Mouse (Mus musculus): ENCODE data around the gene Tll2. TPM values are rescaled to one million over a fixed set of nuclear protein-coding genes. Genes with fewer than 3 reads are reported as not detected.
A peak's percentile ranks its signal among the peaks of the same experiment; 100 is the strongest.

The Tll2 gene
- 0.18 TPM in 1 of 2 replicates, not detected in the other for polyA plus RNA-seq (2014; fragmentation: Nextera tagmentation; extraction: Ambion mirVana)

- Histone ChIP-seq H3K27ac (replicated peaks in 1 of 2; ENCODE audit: control insufficient read depth in 1 of 2, insufficient read depth in 1 of 2, low read depth in 2 of 2, low read length in 2 of 2) (no peak within 1 kb of the TSS), H3K9ac (ENCODE audit: low read length) (peak within 1 kb of the TSS; percentile 65), H3K9me3 (ENCODE audit: control insufficient read depth, low read length) (no peaks in the 10 kb centered on the region), H3K36me3 (ENCODE audit: control insufficient read depth, insufficient read depth, low read length) (peaks cover 13% of the 10 kb centered on the region), H3K27me3 (ENCODE audit: control insufficient read depth, insufficient read depth, low read length) (peaks cover 39% of the 10 kb centered on the region), H3K4me2 (ENCODE audit: low read length) (peak within 1 kb of the TSS; percentile 97), H3K4me3 (ENCODE audit: control insufficient read depth in 1 of 2, insufficient read depth in 1 of 2, low read depth in 1 of 2, low read length in 2 of 2) (peak within 1 kb of the TSS; percentile 46 to 47), H3K4me1 (ENCODE audit: control insufficient read depth in 2 of 2, insufficient read depth in 2 of 2, low read length in 2 of 2) (peaks cover 7 to 15% of the 10 kb centered on the region in 2 experiments)
- WGBS = under 1% methylated on average over 31 of the region's 32 CpGs
- peak; percentile 73 for ATAC-seq (ENCODE audit: insufficient number of reproducible peaks, insufficient read depth, low FRiP score, low read depth)
Measured at GRCm38 (mm10) chr19:41206811-41207344, at the start of gene Tll2. Gene Tll2 (minus strand): TSS chr19:41206835.

DNA sequence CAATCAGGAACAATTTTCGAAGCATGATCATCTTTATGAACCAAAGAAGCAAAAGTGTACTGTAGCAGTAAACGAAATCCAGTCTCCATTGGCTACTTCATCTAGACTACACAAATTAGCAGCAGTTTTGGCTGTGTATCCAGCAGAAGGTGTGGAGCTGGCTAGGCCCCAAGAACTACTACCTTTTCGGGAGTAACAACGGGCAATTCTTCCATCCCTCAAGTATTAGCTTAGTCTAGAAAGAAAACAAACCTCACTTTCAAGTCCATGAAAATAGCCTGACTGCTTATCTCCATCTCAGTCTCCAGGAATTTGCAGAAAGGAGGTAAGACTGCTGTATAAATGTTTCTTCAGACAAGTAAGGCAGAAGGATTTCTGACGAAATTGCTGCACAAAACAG lies 47.9 kb upstream of the Tll2 start:
- Histone ChIP-seq H3K4me1 (ENCODE audit: control insufficient read depth in 2 of 2, insufficient read depth in 2 of 2, low read length in 2 of 2) (peaks cover 2 to 13% of the 10 kb centered on the region in 2 experiments), H3K4me2 (ENCODE audit: low read length) (no peak overlapping the region), H3K36me3 (ENCODE audit: control insufficient read depth, insufficient read depth, low read length) (peaks cover 18% of the 10 kb centered on the region), H3K9me3 (ENCODE audit: control insufficient read depth, low read length) (no peaks in the 10 kb centered on the region), H3K27ac (replicated peaks in 1 of 2; ENCODE audit: control insufficient read depth in 1 of 2, insufficient read depth in 1 of 2, low read depth in 2 of 2, low read length in 2 of 2) (no peak overlapping the region), H3K4me3 (ENCODE audit: control insufficient read depth in 1 of 2, insufficient read depth in 1 of 2, low read depth in 1 of 2, low read length in 2 of 2) (no peak overlapping the region), H3K27me3 (ENCODE audit: control insufficient read depth, insufficient read depth, low read length) (no peaks in the 10 kb centered on the region), H3K9ac (ENCODE audit: low read length) (no peak overlapping the region)
- no peak for ATAC-seq (ENCODE audit: insufficient number of reproducible peaks, insufficient read depth, low FRiP score, low read depth)
- 75% methylated on average over 5 of the region's 5 CpGs for WGBS

DNA sequence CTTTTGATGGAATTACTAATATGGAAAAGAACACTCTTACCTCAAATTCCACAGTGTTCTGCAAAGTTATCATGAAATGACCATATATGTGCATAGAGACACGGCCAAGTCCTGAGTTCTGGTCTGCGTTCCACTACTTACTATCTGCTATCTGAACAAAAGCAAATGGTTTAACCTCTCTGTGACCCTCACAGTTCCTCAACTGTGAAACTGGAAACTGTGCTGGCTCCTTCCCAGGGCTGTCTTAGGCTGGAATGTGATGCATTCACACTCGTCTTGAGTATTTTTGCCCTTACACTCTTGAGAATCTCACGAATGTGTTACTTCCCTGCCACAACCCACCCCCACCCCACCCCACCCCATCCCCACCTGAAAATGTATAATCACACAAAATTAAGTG lies 42.3 kb upstream of the Tll2 start:
- Histone ChIP-seq H3K4me2 (ENCODE audit: low read length) (no peak overlapping the region; the same call in 1 of the 2 replicates), H3K4me3 (ENCODE audit: control insufficient read depth in 1 of 2, insufficient read depth in 1 of 2, low read depth in 1 of 2, low read length in 2 of 2) (no peak overlapping the region), H3K36me3 (ENCODE audit: control insufficient read depth, insufficient read depth, low read length) (peaks cover 41% of the 10 kb centered on the region), H3K9ac (ENCODE audit: low read length) (no peak overlapping the region), H3K27me3 (ENCODE audit: control insufficient read depth, insufficient read depth, low read length) (no peaks in the 10 kb centered on the region), H3K9me3 (ENCODE audit: control insufficient read depth, low read length) (no peaks in the 10 kb centered on the region), H3K27ac (replicated peaks in 1 of 2; ENCODE audit: control insufficient read depth in 1 of 2, insufficient read depth in 1 of 2, low read depth in 2 of 2, low read length in 2 of 2) (peak overlapping the region; percentile 68 to 82; a peak in 3 of 4 replicates), H3K4me1 (ENCODE audit: control insufficient read depth in 2 of 2, insufficient read depth in 2 of 2, low read length in 2 of 2) (peaks cover 8 to 29% of the 10 kb centered on the region in 2 experiments)
- no peak for ATAC-seq (ENCODE audit: insufficient number of reproducible peaks, insufficient read depth, low FRiP score, low read depth)
- 7% methylated on average over 4 of the region's 4 CpGs for WGBS

GRCm38 (mm10) chr19:41248271-41248670 lies 41.6 kb upstream of the Tll2 start:
- Histone ChIP-seq H3K9ac (ENCODE audit: low read length) (no peak overlapping the region), H3K27ac (replicated peaks in 1 of 2; ENCODE audit: control insufficient read depth in 1 of 2, insufficient read depth in 1 of 2, low read depth in 2 of 2, low read length in 2 of 2) (peak overlapping the region in 1 of 2 experiments; percentile 68; a peak in 2 of 4 replicates), H3K27me3 (ENCODE audit: control insufficient read depth, insufficient read depth, low read length) (no peaks in the 10 kb centered on the region), H3K4me3 (ENCODE audit: control insufficient read depth in 1 of 2, insufficient read depth in 1 of 2, low read depth in 1 of 2, low read length in 2 of 2) (no peak overlapping the region), H3K4me2 (ENCODE audit: low read length) (no peak overlapping the region), H3K4me1 (ENCODE audit: control insufficient read depth in 2 of 2, insufficient read depth in 2 of 2, low read length in 2 of 2) (peaks cover 8 to 29% of the 10 kb centered on the region in 2 experiments), H3K36me3 (ENCODE audit: control insufficient read depth, insufficient read depth, low read length) (peaks cover 39% of the 10 kb centered on the region), H3K9me3 (ENCODE audit: control insufficient read depth, low read length) (no peaks in the 10 kb centered on the region)
- WGBS = 74% methylated on average over 3 of the region's 3 CpGs
- ATAC-seq (ENCODE audit: insufficient number of reproducible peaks, insufficient read depth, low FRiP score, low read depth) = no peak

DNA sequence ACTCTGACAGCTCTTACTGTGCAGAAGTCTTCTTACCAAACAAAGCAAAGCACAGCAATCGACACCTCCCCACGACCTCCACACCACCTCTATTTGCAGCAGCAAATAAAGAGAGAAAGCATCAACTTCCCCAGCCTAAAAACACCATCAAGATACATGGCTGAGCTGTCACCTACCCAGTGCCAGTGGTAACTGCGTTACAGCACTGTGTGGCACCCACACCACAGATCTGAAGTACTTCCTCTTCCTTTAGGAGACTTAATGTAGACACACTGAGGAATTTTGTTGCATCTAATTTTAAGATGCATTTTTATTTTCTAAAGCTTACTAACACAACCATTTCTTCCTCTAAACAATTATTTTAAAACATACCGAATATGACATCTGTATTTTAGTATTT lies 39.6 kb upstream of the Tll2 start:
- Histone ChIP-seq H3K27ac (replicated peaks in 1 of 2; ENCODE audit: control insufficient read depth in 1 of 2, insufficient read depth in 1 of 2, low read depth in 2 of 2, low read length in 2 of 2) (0 out of 4 replicates have a peak overlapping the region, but pooled peaks of 1 of the 2 experiments have one; percentile 44), H3K9ac (ENCODE audit: low read length) (no peak overlapping the region)

GRCm38 (mm10) chr19:41244581-41244980 lies 37.9 kb upstream of the Tll2 start:
- H3K9me3 ChIP-seq (ENCODE audit: control insufficient read depth, low read length) = no peaks in the 10 kb centered on the region
- H3K36me3 ChIP-seq (ENCODE audit: control insufficient read depth, insufficient read depth, low read length) = peaks cover 74% of the 10 kb centered on the region
- H3K9ac ChIP-seq (ENCODE audit: low read length) = no peak overlapping the region
- ATAC-seq (ENCODE audit: insufficient number of reproducible peaks, insufficient read depth, low FRiP score, low read depth) = no peak
- H3K4me2 ChIP-seq (ENCODE audit: low read length) = no peak overlapping the region
- peaks cover 6 to 22% of the 10 kb centered on the region in 2 experiments for H3K4me1 ChIP-seq (ENCODE audit: control insufficient read depth in 2 of 2, insufficient read depth in 2 of 2, low read length in 2 of 2)
- no peak overlapping the region for H3K27ac ChIP-seq (replicated peaks in 1 of 2; ENCODE audit: control insufficient read depth in 1 of 2, insufficient read depth in 1 of 2, low read depth in 2 of 2, low read length in 2 of 2)
- H3K27me3 ChIP-seq (ENCODE audit: control insufficient read depth, insufficient read depth, low read length) = no peaks in the 10 kb centered on the region
- H3K4me3 ChIP-seq (ENCODE audit: control insufficient read depth in 1 of 2, insufficient read depth in 1 of 2, low read depth in 1 of 2, low read length in 2 of 2) = no peak overlapping the region
- WGBS = 73% methylated on average over 6 of the region's 6 CpGs

More for the DNA sequence above, 39.6 kb upstream of the Tll2 start:
- Histone ChIP-seq H3K36me3 (ENCODE audit: control insufficient read depth, insufficient read depth, low read length) (peaks cover 58% of the 10 kb centered on the region), H3K4me1 (ENCODE audit: control insufficient read depth in 2 of 2, insufficient read depth in 2 of 2, low read length in 2 of 2) (peaks cover 8 to 25% of the 10 kb centered on the region in 2 experiments), H3K4me2 (ENCODE audit: low read length) (no peak overlapping the region), H3K27me3 (ENCODE audit: control insufficient read depth, insufficient read depth, low read length) (no peaks in the 10 kb centered on the region), H3K4me3 (ENCODE audit: control insufficient read depth in 1 of 2, insufficient read depth in 1 of 2, low read depth in 1 of 2, low read length in 2 of 2) (no peak overlapping the region), H3K9me3 (ENCODE audit: control insufficient read depth, low read length) (no peaks in the 10 kb centered on the region)
- no peak for ATAC-seq (ENCODE audit: insufficient number of reproducible peaks, insufficient read depth, low FRiP score, low read depth)
- WGBS = 46% methylated on average over 4 of the region's 4 CpGs

DNA sequence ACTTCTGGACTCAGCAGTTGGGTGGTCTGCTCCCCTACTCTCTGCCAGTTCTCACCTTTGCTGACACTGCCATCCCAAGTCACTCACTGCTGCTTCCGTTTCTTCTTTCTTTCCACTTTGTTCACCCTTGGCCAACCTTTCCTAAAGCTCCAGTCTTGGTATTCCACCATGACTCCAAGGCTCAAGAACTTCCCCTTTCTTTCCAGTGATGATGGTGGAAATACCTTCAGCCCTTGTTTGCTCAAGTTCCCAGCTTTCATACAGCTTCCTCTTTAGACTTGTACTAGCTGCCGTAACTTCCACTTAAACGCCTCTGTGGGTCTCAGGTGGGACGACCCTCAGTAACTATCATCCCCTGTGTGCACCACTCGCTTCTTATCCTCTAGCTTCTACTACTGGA lies 35.4 kb upstream of the Tll2 start:
- Histone ChIP-seq H3K9me3 (ENCODE audit: control insufficient read depth, low read length) (no peaks in the 10 kb centered on the region), H3K9ac (ENCODE audit: low read length) (no peak overlapping the region), H3K4me1 (ENCODE audit: control insufficient read depth in 2 of 2, insufficient read depth in 2 of 2, low read length in 2 of 2) (0 out of 4 replicates have a peak, but pooled peaks cover 2 to 4% of the 10 kb centered on the region in 2 experiments), H3K27ac (replicated peaks in 1 of 2; ENCODE audit: control insufficient read depth in 1 of 2, insufficient read depth in 1 of 2, low read depth in 2 of 2, low read length in 2 of 2) (no peak overlapping the region), H3K4me3 (ENCODE audit: control insufficient read depth in 1 of 2, insufficient read depth in 1 of 2, low read depth in 1 of 2, low read length in 2 of 2) (no peak overlapping the region), H3K27me3 (ENCODE audit: control insufficient read depth, insufficient read depth, low read length) (no peaks in the 10 kb centered on the region), H3K36me3 (ENCODE audit: control insufficient read depth, insufficient read depth, low read length) (peaks cover 86% of the 10 kb centered on the region), H3K4me2 (ENCODE audit: low read length) (no peak overlapping the region)
- 93% methylated on average over 5 of the region's 5 CpGs for WGBS
- no peak for ATAC-seq (ENCODE audit: insufficient number of reproducible peaks, insufficient read depth, low FRiP score, low read depth)

GRCm38 (mm10) chr19:41233698-41234097 lies 27.1 kb upstream of the Tll2 start:
- Histone ChIP-seq H3K4me1 (ENCODE audit: control insufficient read depth in 2 of 2, insufficient read depth in 2 of 2, low read length in 2 of 2) (no peaks in the 10 kb centered on the region), H3K27ac (replicated peaks in 1 of 2; ENCODE audit: control insufficient read depth in 1 of 2, insufficient read depth in 1 of 2, low read depth in 2 of 2, low read length in 2 of 2) (no peak overlapping the region), H3K4me3 (ENCODE audit: control insufficient read depth in 1 of 2, insufficient read depth in 1 of 2, low read depth in 1 of 2, low read length in 2 of 2) (no peak overlapping the region), H3K9ac (ENCODE audit: low read length) (no peak overlapping the region), H3K4me2 (ENCODE audit: low read length) (no peak overlapping the region), H3K9me3 (ENCODE audit: control insufficient read depth, low read length) (no peaks in the 10 kb centered on the region), H3K27me3 (ENCODE audit: control insufficient read depth, insufficient read depth, low read length) (no peaks in the 10 kb centered on the region), H3K36me3 (ENCODE audit: control insufficient read depth, insufficient read depth, low read length) (peaks cover 89% of the 10 kb centered on the region)
- whole genome bisulfite sequencing = 70% methylated on average over 4 of the region's 4 CpGs
- no peak for ATAC-seq (ENCODE audit: insufficient number of reproducible peaks, insufficient read depth, low FRiP score, low read depth)
